Mouse (Mus musculus): Measurements from ENCODE around the gene A4gnt.
"Not testable (repeated sequence)": the region's sequence is repeated elsewhere in the genome, so short reads cannot be mapped to it uniquely, and the experiment has no call there.

The A4gnt gene

DNA sequence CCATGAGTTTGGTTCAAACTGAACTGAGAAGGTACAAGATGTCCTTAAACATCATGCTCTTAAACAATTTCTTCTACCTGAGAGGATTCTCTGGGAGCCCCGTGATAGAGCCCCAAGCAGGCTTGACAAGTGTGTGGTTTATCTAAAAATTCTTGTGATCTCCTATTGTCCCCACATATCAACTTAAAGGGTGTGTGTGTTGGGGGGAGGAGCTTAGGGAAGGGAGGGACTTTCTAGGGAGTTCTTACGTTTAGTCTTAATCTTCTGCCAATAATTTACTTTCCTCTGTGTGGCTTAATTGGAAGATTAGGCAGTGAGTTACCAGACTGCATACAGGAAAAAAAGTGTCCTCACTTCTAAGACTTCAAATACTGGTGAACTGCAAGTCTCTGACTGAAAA, at the start of gene A4gnt:
Gene A4gnt (plus strand): TSS at position 301 of the 400 bp plus-strand sequence.
- no peak for DNase-seq

DNA sequence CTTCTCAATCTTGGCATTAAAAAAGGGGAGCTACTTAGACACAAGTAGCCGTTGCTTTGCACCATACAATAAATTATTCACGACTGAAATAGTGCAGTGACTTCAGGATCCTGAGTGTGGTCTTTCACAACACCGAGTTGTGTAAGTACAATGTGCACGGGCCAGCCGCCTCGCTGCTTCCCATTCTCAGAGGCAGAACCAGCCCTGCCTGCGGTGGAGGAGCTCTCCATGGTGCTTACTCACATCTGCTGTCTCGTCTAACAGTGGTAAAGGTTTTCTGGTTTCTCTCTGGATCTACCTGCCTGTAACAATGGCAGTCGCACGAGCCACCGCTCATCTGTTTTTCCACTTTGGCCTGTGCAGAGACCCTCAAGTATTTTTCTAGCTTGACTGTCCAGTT, 48.6 kb upstream of the A4gnt start:
- DNase-seq, result no peak

DNA sequence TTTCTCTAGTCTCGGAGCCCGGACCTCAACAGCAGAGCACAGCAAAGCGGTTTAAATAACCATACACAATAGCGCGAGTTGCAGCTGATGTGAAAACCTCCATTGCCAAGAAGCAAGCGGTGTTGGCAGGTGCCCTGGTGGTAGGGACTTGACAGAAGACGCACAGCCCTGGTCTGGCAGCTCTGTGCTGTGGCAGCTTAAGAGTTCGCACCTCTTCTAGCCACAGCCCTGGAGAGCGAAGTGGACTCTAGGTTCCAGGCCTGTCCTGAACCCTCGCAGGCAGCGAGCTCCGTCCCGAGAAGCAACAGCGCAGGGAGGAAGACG, 44.3 kb upstream of the A4gnt start:
- peak; percentile 19 for DNase-seq

DNA sequence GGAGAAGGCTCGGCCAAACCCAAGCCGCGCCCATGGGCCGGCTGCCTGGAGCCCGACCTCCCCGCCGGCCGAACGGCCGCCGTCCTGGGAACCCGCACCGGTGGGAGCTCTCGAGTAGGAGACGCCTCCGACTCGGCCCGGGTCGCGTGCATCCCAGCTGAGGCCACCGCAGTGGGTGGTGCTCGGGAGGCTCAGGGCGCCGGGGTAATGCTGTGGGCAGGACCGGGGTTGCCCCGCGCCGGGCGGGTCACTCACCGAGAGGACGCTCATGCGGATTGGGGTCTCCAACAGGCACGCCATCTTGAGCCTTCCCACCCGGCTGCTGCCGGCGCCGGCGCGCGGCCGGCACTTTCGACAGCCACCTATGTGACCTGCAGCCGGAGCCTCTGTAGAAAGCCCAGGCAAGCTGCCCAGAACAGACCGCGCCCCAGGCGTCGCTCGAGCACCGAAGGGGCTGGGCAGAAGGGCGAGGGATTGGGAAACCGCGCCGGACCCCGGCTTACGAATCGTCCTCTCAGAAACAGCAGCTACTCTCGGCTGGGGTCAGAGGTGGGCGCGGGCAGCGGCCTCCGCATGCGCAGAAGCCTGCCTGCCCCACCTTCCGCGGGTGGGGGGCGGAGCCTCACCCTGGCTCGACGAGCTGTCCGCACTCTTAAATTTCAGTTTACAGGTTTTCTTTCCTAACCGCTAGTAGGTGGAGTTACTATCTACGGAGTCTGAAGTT, 43.8 kb upstream of the A4gnt start, which contains the start of gene Armc8:
Gene Armc8 (minus strand): TSS at position 553 of the 724 bp plus-strand sequence.
- peak; percentile 90 for DNase-seq

DNA sequence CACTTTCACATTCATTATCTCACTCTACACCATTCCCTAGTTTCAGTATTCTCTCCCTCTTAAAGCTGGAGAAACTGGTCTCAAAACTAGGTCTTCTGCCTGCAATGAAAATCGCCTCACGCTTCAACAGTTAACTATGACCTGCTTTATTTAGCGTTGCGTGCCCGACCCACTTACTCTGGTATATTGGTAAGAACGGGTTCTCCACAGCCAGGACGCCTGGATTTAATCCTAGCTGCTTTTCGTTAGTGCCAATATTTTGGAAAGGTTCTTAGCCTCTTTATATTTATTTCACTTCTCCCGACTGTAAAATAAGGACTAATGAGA, 43.3 kb upstream of the A4gnt start:
- no peak for DNase-seq

DNA sequence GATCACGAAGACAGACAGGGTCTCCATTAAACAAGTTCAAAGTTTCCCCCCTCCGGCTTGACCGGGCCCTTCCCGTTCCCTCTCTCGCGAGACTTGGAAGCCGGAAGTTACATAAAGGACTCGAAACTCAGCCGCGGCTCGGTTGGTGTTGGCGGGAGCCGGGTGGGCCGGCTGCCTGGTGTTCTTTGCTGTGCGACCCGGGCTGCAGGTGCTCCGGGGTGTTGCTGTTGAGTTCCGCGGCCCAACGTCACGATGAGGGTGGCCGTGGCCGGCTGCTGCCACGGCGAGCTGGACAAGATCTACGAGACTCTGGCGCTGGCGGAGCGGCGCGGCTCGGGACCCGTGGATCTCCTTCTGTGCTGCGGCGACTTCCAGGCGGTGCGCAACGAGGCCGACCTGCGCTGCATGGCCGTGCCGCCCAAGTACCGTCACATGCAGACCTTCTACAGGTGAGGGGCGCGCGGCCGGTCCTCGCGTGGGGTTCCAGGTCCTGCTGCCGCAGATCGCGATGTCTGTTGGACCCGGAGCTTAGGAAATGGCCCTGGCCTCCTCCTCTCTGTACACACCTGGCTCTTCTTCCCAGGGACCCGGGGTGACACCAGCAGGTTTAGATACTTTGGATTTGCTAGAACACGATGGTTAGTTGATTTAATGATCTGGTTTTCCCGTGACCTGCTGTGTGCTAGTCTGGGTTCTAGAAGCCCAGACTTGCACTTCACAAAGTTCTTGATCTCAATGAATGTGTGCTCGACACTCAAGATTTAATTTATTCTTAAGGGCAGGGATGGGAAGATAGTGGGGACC, 36.4 kb upstream of the A4gnt start, which contains the start of gene Dbr1:
Gene Dbr1 (plus strand): TSS at position 123 of the 804 bp plus-strand sequence.
- DNase-seq, result peak; percentile 93

DNA sequence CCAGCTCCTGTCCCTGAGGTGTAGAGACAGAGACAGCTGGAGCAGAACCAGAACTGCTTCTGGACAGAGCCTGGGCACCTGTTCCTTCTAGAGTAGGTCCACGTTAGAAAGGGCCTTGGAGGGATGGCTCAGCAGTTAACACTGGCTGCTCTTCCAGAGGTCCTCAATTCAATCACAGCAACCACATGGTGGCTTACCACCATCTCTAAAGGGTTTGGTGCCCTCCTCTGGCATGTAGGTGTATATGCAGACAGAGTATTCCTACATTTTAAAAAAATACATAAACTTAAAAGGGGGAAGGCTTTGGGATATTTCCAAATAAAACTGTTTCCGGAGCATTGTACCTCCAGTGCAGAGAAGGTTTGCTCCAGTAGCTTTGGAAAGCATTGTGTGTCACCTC, 31.6 kb upstream of the A4gnt start:
- DNase-seq, result peak; percentile 30

DNA sequence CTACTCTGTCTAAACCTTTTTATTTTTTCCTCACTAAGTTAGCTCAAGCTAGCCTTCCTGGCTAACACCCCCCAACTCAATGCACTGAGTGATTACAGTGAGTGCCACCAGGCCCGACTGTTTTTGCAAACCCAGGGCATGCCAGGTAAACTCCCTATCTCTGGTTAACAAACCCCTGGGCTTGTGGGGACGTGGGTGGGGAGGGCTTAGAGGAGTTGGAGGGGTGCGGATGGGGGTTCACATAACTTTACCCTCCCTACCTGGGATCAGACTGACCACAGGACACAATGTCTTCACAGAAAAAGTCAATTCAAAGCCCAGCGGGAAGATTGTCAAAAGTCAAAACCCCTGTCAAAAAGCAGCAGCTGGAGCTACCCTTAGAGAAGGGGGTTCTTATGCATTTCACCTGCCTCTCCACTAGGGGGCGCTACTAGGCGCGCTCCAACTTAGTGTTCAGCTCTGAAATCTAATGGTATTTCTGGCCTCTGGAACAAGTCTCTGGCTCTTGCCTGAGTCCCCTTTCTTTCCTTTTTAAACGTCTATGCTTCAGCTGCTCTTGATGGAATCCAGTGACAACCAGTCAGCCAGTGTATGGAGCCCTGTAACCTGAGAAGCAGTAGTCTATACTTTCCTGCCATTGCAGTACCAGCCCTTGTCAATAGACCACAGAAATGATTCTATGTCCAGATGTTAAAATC, 24.6 kb upstream of the A4gnt start:
- peak; percentile 43 for DNase-seq

DNA sequence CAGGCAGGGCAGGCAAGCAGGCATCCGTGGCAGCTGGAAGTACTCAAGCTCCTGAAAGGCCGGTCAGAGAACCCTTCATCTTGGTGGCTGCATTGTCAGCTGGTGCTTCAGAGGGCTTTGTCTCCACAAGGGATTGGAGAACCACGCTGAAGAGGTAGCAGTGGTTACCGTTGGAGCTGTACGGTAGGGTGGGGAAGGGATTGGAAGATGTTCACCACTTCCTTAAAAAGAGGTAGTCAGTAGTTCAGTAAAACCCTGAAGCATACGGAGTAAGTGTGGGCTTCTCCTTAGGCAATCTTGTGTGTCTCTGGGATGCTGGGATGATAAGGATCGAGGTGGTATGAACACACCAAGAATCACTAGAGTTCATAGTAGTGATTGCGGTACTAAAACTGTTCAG, 21.2 kb upstream of the A4gnt start:
- DNase-seq, result no peak

DNA sequence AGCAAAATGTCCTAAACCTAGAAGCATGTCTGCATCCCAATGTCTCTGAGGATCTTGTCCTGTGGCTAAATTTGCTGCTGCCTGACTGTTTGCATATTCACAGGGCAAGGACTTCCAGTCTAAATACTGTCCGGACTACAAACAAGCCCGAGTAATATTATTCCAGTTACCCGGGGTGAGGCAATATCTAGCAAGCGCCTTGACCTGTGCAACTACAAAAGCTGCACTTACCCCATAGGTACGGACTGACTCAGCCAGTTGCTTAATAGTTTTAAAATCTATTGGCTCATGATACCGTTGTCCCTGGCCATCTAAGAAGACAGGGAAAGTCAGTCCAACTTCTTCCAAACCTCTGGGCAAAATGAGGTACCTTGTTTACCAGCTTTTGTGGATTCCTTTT, 13.2 kb upstream of the A4gnt start:
- DNase-seq, result not testable (repeated sequence)

DNA sequence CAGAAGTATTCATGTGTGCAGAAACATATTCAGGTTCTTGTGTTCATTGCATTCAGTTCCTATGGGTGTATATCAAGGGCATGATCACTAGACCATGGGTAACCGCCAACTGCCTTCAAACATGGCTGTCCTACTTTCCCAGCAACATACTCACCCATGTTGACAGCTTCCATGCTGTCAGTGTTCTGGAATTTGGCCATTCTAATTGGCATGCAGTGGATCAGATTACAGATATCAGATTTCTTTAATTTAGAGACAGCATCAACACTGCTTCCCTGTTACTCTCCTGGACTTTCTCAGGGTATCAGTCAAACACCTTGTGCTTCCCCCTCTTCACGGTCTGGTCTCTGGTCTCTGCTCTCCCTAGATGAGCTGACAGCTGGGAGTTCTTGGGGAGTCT, 8.7 kb upstream of the A4gnt start:
- DNase-seq, result no peak

DNA sequence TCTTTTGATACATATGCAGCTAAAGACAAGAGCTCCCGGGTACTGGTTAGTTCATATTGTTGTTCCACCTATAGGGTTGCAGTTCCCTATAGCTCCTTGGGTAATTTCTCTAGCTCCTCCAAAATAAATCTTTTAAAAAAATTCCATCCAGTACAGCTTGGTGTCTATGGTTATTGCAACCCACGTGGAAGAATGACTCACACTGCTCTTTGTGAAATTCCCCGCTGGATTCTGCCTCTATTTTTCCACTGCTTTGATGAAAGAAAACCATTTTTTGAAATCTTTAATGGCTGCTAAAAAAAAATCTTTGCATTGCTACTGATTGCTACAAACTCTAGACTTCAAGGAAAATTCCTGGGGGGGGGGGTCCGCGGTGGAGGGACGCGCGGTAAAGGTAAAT, 7.4 kb downstream of the A4gnt start:
- DNase-seq, result no peak

DNA sequence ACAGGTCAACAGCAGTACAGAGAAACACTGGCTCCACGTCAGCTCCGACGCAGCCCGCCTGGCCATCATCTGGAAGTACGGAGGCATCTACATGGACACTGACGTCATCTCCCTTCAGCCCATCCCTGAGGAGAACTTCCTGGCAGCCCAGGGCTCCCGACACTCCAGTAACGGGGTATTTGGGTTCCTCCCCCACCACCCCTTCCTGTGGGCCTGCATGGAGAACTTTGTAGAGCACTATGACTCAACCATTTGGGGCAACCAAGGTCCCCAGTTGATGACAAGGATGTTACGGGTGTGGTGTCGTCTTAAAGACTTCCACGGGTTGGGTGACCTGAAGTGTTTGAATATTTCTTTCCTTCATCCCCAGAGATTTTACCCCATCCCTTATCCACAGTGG, 7.9 kb downstream of the A4gnt start:
- no peak for DNase-seq

DNA sequence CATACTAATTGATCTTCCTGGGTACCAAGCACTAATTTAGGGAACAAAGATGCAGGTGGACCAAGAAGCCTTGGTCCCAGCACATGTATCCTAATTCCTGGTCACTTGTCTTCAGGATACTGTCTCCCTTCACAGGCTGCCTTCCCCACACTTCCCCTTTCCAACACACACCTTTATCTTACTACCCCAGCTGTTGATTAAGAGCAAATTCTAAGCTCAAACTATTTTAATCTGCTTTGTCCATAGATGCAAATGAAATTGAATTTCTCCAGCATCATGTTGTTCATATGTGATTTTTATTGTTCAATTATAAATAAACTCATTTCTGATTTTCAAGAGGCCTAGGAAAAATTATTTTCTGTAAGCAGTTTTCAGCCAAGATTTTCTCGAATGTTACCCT, 9.7 kb downstream of the A4gnt start:
- no peak for DNase-seq

DNA sequence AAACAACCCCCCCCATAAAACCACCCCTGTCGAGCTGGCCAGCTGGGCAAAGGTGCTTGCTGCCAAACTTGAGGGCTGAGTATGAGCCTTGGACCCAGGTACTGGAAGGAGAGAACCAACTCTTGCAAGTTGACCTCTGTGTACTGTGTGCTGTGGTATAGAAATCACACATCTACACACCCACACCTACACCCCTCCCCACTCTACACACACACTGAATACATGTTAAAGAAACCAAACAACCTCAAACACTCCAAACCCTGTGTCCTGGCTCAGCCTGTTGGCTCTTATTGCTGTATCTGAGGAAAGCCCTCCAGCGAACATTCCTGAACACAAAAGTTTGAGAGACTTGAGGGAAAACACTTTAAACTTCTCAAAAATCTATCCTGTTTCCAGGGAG, 10.7 kb downstream of the A4gnt start:
- DNase-seq, result no peak

DNA sequence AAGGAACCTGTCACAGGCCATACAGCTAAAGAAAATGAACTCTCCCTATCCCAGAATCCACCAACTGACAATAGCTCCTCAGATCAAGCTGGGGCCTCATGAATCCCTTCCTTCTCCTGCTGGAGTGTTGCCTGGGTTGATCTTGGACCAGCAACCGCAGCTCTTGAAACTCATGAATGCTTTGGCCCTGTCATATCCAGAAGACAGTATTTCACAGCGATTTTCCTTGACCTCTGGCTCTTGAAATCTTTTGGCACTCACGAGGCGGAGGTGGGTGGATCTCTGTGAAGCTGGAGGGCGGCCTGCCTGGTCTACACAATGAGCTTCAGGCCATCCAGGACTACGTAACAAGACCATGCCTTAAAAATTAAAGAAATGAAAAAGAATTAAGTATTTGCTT, 11.8 kb downstream of the A4gnt start:
- DNase-seq, result no peak

DNA sequence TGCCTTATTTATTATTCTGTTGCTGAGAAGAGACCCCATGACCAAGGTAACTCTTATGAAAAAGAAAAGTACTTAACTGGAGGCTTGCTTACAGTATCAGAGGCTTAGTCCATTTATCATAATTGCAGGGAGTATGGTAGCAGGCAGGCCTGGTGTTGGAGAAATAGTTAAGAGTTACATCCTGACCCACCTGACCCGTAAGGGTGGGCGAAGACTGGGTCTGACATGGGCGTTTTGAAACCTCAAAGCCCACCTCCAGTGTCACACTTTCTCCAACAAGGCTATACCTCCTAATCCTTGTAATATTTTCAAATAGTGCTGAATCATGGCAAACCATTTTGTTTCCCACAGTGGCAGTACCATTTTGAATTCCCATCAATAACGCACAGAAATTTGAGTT, 16.3 kb downstream of the A4gnt start:
- DNase-seq, result no peak

DNA sequence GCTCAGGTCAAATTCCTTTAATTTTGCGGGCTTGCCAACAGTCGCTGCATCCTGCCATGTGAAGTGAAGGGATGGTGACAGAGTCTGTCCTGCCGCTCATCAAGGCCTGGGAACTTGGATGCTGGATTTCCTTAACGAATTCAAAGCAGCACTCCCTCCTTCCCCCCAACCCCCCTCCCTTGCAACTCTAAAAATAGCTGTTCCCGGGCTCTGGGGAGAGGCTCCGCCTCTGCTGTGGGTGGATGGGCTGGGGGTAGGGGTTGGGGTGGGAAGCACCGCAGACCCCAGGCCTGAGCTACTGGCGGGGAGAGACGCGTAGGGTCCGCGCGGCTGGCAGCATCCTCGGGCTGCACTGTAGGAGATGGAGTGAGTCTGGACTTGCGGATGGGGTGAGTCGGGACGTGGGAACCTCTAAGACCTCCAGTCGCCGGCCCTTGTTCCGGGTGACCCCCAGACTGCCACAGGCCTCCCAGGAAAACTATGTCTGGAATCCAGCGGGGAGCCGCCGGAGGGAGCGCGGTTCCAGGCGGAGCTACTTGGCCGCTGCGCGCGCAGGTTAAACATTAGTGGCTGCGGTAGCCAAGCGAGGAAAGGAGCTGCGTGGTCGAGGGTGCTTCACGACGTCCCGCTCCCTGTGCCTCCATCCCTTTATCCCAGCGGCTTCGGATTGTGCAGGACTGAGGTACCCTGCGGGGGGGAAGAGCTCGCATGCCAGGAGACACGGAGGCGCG, 17.1 kb downstream of the A4gnt start, which contains the start of gene Dzip1l:
Gene Dzip1l (plus strand): TSS at position 216 of the 731 bp plus-strand sequence.
- peak; percentile 80 for DNase-seq

DNA sequence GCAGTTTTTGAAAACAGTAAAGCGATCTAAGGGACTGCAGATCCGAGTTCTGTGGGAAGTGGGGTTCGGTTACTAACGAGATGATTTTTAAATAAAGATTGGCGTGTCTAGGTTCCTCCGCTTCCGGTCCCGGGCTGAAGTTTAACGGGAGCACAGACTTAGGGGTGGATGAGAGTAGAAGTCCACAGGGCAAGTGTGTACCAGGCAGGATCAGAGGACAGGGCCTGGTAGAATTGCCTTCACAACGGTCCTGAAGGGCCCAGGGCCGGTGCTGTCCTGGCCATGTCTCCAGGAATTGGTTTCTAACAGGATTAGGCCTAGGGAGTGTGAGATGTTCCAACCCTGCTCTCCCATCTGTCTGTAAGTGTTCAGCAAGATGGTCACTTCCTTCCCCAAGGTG, 17.8 kb downstream of the A4gnt start:
- no peak for DNase-seq

DNA sequence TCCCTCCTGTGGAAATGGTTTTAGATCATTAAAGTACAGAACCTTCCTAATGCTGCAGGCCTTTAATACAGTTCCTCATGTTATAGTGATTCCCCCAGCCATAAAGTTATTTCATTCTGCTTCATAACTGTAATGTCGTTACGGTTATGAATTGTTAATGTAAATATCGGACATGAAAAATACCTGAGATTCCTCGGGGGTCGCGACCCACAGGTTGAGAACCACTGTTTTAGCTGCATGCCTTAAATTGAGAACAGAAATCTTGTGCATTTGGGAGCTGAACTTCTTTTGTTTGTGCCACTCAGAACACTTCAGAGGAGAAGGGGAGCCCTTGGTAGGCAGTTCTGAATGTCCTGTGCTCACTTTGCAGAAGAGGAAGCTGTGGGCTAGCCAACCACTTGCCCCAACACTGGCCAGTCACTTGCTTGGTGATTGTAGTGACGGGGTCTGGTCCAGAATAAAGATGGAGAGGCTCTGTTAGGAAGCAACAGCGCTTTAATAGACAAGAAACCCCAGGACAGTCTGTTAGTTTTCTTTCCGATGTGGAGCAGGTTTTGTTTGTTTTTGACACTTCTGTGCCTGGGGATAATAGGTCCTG, 18.3 kb downstream of the A4gnt start:
- peak; percentile 14 for DNase-seq

DNA sequence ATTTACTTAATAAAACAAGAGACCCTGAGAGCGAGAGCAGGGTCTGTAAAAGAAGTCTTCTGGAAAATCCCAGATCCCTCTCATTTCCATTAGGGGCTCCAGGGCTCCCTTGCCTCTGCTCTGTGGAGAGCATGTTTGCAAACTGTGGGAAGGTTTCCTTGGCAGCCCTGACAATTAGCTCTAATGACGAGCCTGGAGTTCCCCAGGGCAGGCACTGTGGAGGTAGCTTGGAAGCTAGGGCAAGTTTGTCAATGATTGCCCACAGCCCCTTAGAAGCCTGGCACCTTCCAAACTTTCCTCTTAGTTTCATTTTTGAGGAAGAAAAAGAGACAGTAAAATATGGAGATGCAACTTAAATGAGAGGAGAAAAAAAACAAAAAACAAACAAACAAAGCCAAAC, 19.5 kb downstream of the A4gnt start:
- no peak for DNase-seq

DNA sequence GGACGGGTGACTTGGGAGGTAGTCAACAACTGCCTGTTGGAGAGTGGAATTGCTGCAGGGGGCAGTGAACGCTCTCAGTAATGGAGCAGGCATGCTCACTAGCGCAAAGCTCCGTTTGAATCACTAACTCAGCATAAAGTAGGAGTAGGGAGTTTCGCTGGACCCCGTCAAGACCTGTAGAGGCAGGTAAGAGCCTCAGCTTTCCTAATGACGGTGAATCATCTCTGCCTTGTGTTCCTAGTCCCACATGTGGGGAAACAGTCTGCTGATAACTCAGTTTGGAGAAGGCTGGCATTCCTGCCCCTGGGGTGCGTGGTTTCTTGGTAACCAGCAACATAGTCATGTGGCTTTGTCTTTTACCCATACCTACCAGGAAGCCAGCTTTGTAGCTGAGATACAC, 20.0 kb downstream of the A4gnt start:
- DNase-seq, result no peak

DNA sequence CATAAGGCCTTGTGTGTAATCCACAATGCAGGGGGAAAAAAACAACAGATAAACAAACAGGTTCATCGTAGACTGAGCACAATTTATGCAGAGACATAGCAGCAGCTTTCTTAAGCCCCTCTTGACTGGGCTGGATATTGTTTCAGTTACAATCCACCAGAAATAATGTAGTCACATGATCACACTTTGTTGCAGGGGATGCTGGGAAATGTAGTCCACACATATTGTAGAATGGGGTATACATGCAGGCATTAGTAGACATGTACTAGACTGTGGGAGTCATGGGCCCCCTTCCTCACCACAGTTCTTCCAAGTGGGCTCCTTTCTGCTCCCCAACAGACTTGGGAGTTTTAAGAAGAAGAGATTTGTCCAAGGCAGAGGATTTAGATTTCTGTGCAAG, 24.5 kb downstream of the A4gnt start:
- no peak for DNase-seq
